Mouse (Mus musculus) cerebellum, adult 11-12 months (tissue): Measurements from ENCODE around the gene Slc5a4b.

ENCODE experiments used
- DNase-seq: peaks from one replicate; pipeline ENCODE4 v3.0.0; 2022

Gene Slc5a4b

GRCm38 (mm10) chr10:76036962-76037361 lies 73.8 kb downstream of the Slc5a4b start:
- DNase-seq = no peak

GRCm38 (mm10) chr10:76035277-76035676 lies 75.5 kb downstream of the Slc5a4b start:
- DNase-seq = no peak

- DNase-seq = no peak
These were observed 76.7 kb downstream of the Slc5a4b start for GRCm38 (mm10) chr10:76034001-76034600.

GRCm38 (mm10) chr10:76033119-76033455 lies 77.7 kb downstream of the Slc5a4b start:
- DNase-seq = no peak

- peak; percentile 93 for DNase-seq
These were observed 78.2 kb downstream of the Slc5a4b start, which contains the start of gene Zfp280b for GRCm38 (mm10) chr10:76032402-76033118. Gene Zfp280b (plus strand): TSS chr10:76032650.

- DNase-seq = peak; percentile 61
These were observed 79.0 kb downstream of the Slc5a4b start for GRCm38 (mm10) chr10:76031511-76032401.

- peak; percentile 19 for DNase-seq
These were observed 80.3 kb downstream of the Slc5a4b start for GRCm38 (mm10) chr10:76030496-76030895.

GRCm38 (mm10) chr10:76029276-76029675 lies 81.5 kb downstream of the Slc5a4b start:
- no peak for DNase-seq

- DNase-seq = no peak
These were observed 82.4 kb downstream of the Slc5a4b start for GRCm38 (mm10) chr10:76028396-76028795.

GRCm38 (mm10) chr10:76028016-76028366 lies 82.8 kb downstream of the Slc5a4b start:
- no peak for DNase-seq

- no peak for DNase-seq
These were observed 83.4 kb downstream of the Slc5a4b start for GRCm38 (mm10) chr10:76027127-76028015.

GRCm38 (mm10) chr10:76025470-76026190 lies 85.1 kb downstream of the Slc5a4b start:
- no peak for DNase-seq

- DNase-seq = no peak
These were observed 86.8 kb downstream of the Slc5a4b start for GRCm38 (mm10) chr10:76023921-76024320.

- DNase-seq = no peak
These were observed 89.0 kb downstream of the Slc5a4b start for GRCm38 (mm10) chr10:76021728-76022127.

GRCm38 (mm10) chr10:76016886-76017285 lies 93.9 kb downstream of the Slc5a4b start:
- DNase-seq = no peak

- no peak for DNase-seq
These were observed 97.8 kb downstream of the Slc5a4b start for GRCm38 (mm10) chr10:76012922-76013321.

- no peak for DNase-seq
These were observed 100.9 kb downstream of the Slc5a4b start for GRCm38 (mm10) chr10:76009812-76010211.
